In the genomic region with DNA sequence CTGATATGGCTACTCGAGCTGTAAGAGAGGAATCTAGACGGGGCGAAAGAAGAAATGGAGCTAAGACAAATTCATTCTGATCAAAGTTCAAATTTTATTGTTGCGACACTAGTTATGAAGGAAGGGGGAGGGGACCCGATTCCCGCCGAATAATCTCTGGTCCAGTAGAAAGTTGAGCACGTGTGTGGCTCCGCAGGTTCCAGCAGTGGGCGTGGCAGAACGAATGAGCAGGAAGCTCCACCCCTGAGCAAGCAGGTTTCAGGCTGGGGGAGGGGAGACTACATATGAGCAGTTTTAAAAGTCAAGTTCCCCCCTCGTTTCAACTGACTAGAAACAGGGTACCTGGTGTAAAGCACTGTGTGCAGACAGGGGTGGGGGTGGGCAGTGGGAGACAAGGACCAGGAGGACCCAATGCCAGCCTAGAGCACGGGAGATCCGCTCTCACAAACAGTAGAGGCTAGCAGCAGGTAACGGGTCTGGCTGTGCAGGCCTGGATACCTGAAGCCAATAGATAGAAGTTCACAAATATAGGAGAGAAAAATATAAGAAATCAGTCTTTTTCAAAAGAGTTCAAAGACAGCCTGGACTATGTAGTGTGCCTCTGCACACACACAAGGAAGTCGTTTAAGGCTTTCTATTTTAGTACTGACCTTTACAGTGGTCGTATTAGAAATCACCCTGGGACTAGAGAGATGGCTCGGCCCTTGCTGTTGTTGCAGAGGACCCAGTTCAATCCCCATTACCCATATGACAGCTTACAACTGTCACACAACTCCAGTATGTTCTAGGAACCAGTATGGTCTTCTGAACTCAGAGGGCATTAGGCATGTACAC, we compare ENCODE assay signal across 8 mouse cellular contexts. TPM values are rescaled to one million over a fixed set of nuclear protein-coding genes. Genes with fewer than 3 reads are reported as not detected.
DNase-seq lines count a peak whose midpoint lies in the region; ATAC-seq lines count a peak whose summit lies in the region.

No protein-coding gene starts in this region.

- H3K27me3 ChIP-seq in forebrain, embryonic 10.5 days (ENCODE audit: poor library complexity, severe bottlenecking): no peaks in the 10 kb centered on the region

- H3K27ac ChIP-seq in forebrain, embryonic 10.5 days: peak overlapping the region; percentile 81

- peaks cover 25% of the 10 kb centered on the region for H3K36me3 ChIP-seq in forebrain, embryonic 10.5 days (replicated peaks)

- H3K9me3 ChIP-seq in forebrain, embryonic 10.5 days: peaks cover 3% of the 10 kb centered on the region; the same call in 1 of the 2 replicates

- peaks cover 15% of the 10 kb centered on the region for H3K4me1 ChIP-seq in forebrain, embryonic 10.5 days

- 27% methylated on average over 18 of the region's 18 CpGs for WGBS in forebrain, embryonic 10.5 days

- peak; percentile 20; the same call in 1 of the 2 replicates for ATAC-seq in megakaryocyte, adult 5-6 weeks (ENCODE audit: poor library complexity, severe bottlenecking)

- peak; percentile 25 to 39 for DNase-seq in lung, adult 18-20 months
- no peak for DNase-seq in lung, postnatal 4 days
- DNase-seq in forebrain, embryonic 10.5 days (ENCODE audit: extremely low spot score, low spot score): peak; percentile 25
- DNase-seq in kidney, adult 9 months: peak; percentile 73
- DNase-seq in yolk sac, embryonic 10.5 days (ENCODE audit: low spot score): peak; percentile 55
- no peak for DNase-seq in frontal cortex, adult 2 months (ENCODE audit: extremely low spot score in 1 of 2, low spot score in 1 of 2)
- DNase-seq in adrenal gland, adult 18-20 months (ENCODE audit: low spot score in 2 of 2): no peak

- peak overlapping the region; percentile 44 for H3K4me3 ChIP-seq in forebrain, embryonic 10.5 days

RNA-seq across cellular contexts. Expression of gene Ino80d, which starts 15.6 kb away (rescaled TPM):
- polyA plus RNA-seq in forebrain, embryonic 10.5 days (2016; fragmentation: Nextera tagmentation; extraction: Ambion mirVana): 9.9 and 11.1 TPM in 2 replicates
- 35.5 and 36.0 TPM in 2 replicates for total RNA-seq in megakaryocyte, adult 5-6 weeks (2015)
- 13.8 and 19.9 TPM in 2 replicates for total RNA-seq in megakaryocyte, adult 5-6 weeks (2017)
- 9.0 and 9.7 TPM in 2 replicates for polyA plus RNA-seq in frontal cortex, adult 2 months (2012; rRNA removed)
- total RNA-seq in adrenal gland, adult 18-20 months (2021): 10 to 100 TPM; 24.7 to 27.3 TPM

RNA-seq across cellular contexts. Expression of gene Eef1b2, which starts 46.6 kb away (rescaled TPM):
- 642 and 649 TPM in 2 replicates for polyA plus RNA-seq in forebrain, embryonic 10.5 days (2016; fragmentation: Nextera tagmentation; extraction: Ambion mirVana)
- 882 and 903 TPM in 2 replicates for total RNA-seq in megakaryocyte, adult 5-6 weeks (2015)
- 1,598 and 1,756 TPM in 2 replicates for total RNA-seq in megakaryocyte, adult 5-6 weeks (2017)
- 332 and 341 TPM in 2 replicates for polyA plus RNA-seq in frontal cortex, adult 2 months (2012; rRNA removed)
- 100 to 1,000 TPM; 584 to 627 TPM for total RNA-seq in adrenal gland, adult 18-20 months (2021)

RNA-seq across cellular contexts. Expression of gene Ndufs1, which starts 46.6 kb away (rescaled TPM):
- 147 and 151 TPM in 2 replicates for polyA plus RNA-seq in forebrain, embryonic 10.5 days (2016; fragmentation: Nextera tagmentation; extraction: Ambion mirVana)
- total RNA-seq in megakaryocyte, adult 5-6 weeks (2015): 91.8 and 101 TPM in 2 replicates
- 87.4 and 108 TPM in 2 replicates for total RNA-seq in megakaryocyte, adult 5-6 weeks (2017)
- 134 and 137 TPM in 2 replicates for polyA plus RNA-seq in frontal cortex, adult 2 months (2012; rRNA removed)
- total RNA-seq in adrenal gland, adult 18-20 months (2021): 100 to 1,000 TPM; 272 to 350 TPM

Comparison
In these comparisons a context has a peak if more than half of its experiments do, and no peak if none do; other contexts are left out.
1. DNase-seq: peak in lung, adult 18-20 months (2 of 2), forebrain, embryonic 10.5 days (single experiment), kidney, adult 9 months (single experiment) and yolk sac, embryonic 10.5 days (single experiment); none in lung, postnatal 4 days (0 of 2), frontal cortex, adult 2 months (0 of 2) and adrenal gland, adult 18-20 months (0 of 2).